Mouse (Mus musculus): ENCODE data around the gene Cfc1.
"Not testable (repeated sequence)": the region's sequence is repeated elsewhere in the genome, so short reads cannot be mapped to it uniquely, and the experiment has no call there.

Cfc1 gene

DNA sequence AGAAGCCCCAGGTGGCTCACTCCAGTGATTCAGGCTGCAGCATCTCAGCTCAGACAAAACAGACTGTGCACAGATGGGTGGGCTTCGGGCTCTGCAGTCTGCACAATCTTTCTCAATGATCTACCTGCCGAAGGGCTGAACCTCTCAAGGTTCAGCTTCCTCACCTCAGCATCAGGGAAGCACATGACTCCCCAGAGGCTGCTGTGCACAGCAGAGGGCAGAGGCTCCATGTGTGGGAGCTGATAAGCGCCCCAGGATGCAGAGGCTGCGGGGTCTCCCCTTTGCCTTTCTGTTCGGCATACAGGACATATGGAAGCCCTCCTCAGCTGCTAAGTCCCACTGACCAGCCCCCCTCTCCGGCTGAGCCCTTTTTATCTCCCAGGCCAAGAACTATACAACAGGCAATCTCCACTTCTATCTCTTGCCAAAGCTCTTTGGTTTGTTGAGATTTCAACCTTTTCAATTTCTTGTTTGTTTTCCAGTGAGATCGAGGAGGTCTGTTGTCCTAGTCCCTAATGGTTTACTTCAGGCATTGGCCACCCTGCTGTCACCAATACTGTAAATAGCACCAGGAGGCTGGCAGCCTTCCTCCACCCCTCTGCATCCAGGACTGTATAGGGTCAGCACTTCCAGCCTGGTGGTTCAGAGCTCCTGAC, at the start of gene Cfc1:
Cfc1 (plus strand) TSS at position 606 of the 656 bp plus-strand sequence.
- not testable (repeated sequence) for DNase-seq (ENCODE audit: low read depth, low spot score)

DNA sequence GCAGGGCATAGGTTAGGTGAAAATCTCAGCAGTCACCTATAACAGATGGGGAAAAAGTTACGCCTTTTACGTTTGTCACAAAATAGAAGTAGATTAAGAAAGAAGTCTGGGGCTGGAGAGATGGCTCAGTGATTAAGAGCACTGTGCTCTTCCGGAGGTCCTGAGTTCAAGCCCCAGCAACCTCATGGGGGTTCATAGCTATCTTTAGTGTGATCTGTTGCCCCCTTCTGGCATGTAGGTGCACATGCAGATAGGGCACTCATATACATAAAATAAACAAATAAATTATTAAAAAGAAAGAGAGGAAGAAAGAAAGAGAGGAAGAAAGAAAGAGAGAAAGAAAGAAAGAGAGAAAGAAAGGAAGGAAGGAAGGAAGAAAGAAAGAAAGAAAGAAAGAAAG, 48.1 kb upstream of the Cfc1 start:
- DNase-seq (ENCODE audit: low read depth, low spot score): no peak

GRCm38 (mm10) chr1:34489852-34490541, 45.5 kb upstream of the Cfc1 start:
- DNase-seq (ENCODE audit: low read depth, low spot score): no peak

GRCm38 (mm10) chr1:34491480-34491879, 44.0 kb upstream of the Cfc1 start:
- no peak for DNase-seq (ENCODE audit: low read depth, low spot score)

GRCm38 (mm10) chr1:34502991-34503390, 32.5 kb upstream of the Cfc1 start:
- no peak for DNase-seq (ENCODE audit: low read depth, low spot score)

- DNase-seq (ENCODE audit: low read depth, low spot score): no peak
Observed at GRCm38 (mm10) chr1:34505307-34505706, 30.1 kb upstream of the Cfc1 start.

DNA sequence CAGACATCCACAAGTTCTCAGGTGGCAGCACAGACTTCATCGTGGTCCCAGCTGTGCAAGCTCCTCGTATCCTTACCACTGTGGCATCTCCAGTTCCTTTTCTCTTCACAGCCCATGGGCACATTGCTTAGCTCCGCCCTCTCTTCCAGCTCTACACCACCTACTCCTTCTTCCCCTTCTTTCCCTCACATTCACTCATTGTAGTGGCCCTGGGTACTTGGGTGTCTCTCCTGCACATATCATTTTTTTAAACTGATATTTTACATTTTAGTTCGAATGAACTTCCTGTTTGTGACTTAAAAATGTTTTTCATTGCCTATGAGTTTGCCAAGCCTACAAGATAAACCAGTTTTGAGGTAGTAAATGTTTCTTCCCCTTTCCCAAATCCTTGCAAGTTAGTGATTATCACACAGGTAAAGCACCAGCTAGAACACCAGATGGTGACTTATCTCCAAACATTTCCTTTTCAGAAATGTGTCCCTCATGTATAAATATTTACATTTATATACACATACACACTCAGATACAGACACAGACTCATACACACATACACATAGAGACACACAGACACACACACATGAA, 29.4 kb upstream of the Cfc1 start:
- no peak for DNase-seq (ENCODE audit: low read depth, low spot score)

- DNase-seq (ENCODE audit: low read depth, low spot score): no peak
Observed at GRCm38 (mm10) chr1:34507986-34508385, 27.5 kb upstream of the Cfc1 start.

DNA sequence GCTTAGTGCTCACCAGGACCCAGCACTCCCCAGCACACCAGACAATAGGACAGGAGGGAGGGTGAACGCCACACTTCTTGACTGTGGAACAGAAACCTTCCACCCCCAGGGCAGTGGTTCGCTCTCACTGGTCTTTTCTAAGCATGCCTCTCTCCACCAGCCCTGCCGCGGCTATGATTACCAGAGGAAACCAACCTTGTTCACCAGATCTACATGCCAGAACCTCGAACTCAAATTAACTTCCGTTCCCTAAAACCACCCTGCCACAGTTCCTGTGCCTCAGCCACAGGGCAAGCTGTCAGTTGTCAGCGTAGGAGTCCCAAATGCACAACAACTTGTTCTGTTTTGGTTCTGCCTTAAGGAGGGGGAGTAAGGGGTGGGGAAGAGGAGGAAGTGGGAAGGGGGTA, 24.9 kb upstream of the Cfc1 start:
- peak; percentile 8 for DNase-seq (ENCODE audit: low read depth, low spot score)

- DNase-seq (ENCODE audit: low read depth, low spot score): peak; percentile 40
Observed at GRCm38 (mm10) chr1:34511027-34511426, 24.4 kb upstream of the Cfc1 start.

- no peak for DNase-seq (ENCODE audit: low read depth, low spot score)
Observed at GRCm38 (mm10) chr1:34513068-34513467, 22.4 kb upstream of the Cfc1 start.

- peak; percentile 18 for DNase-seq (ENCODE audit: low read depth, low spot score)
Observed at GRCm38 (mm10) chr1:34516595-34516994, 18.9 kb upstream of the Cfc1 start.

- DNase-seq (ENCODE audit: low read depth, low spot score): not testable (repeated sequence)
Observed at GRCm38 (mm10) chr1:34517297-34517696, 18.2 kb upstream of the Cfc1 start.

DNA sequence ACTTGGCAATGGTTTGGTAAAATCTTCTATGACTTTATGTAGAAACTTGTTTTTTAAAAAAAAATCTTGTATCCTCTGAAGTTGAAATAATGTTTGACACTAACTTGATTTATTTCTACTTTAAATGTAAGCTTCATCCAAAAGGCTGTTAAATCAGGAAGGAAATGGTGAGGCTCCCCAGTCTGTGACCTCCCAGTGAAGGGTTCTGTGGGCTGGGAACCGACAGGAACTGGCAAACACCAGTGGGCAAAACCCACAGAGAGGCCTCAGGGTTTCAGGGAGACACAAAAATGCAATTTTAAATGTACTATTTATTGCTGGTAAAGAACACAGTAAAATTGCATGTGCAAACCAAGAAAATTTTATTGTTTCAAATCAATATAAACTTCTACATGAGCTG, 17.7 kb upstream of the Cfc1 start:
- DNase-seq (ENCODE audit: low read depth, low spot score): not testable (repeated sequence)

- no peak for DNase-seq (ENCODE audit: low read depth, low spot score)
Observed at GRCm38 (mm10) chr1:34518259-34518658, 17.2 kb upstream of the Cfc1 start.

- no peak for DNase-seq (ENCODE audit: low read depth, low spot score)
Observed at GRCm38 (mm10) chr1:34522205-34522849, 13.1 kb upstream of the Cfc1 start.

- DNase-seq (ENCODE audit: low read depth, low spot score): no peak
Observed at GRCm38 (mm10) chr1:34522850-34523244, 12.6 kb upstream of the Cfc1 start.

DNA sequence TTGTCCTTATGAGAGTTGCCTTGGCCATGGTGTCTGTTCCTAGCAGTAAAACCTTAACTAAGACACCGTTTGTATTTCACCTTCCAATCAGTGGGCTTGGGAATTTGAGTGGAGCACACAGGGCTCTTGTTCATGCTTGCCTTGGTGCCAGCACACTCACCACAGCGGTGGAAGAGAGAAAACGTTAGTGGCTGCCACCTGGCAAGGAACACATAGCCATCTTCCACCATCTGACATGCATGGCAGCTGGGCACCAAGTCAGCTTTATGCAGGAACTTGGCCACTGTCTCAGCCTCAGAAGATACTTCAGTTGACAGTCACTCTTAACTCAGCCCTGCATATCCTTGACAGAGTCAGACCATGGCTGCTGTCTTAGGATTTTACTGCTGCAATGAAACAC, 11.8 kb upstream of the Cfc1 start:
- no peak for DNase-seq (ENCODE audit: low read depth, low spot score)

- not testable (repeated sequence) for DNase-seq (ENCODE audit: low read depth, low spot score)
Observed at GRCm38 (mm10) chr1:34534574-34534973, 874 bp upstream of the Cfc1 start.

DNA sequence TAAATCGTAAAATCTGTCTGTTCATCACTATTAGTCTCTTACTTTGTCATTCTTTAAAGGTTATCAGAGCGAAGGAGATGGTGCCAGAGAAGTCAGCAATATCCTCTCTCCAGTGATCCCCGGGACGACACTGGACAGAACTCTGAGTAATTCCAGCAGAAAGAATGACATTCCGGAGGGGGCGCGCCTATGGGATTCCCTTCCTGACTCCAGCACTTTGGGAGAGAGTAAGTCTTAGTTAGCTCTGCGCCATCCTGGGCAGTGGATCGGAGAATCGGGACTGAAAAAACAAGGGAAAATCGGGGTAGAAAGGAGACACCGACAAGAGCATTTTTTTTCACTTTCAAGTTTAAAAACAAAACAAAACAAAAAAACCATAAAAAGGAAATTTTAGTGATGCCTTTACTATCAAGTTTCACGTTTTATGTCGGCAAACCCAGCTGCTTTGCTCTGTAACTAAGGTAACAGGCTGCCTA, 881 bp downstream of the Cfc1 start:
- peak; percentile 4 for DNase-seq (ENCODE audit: low read depth, low spot score)

- DNase-seq (ENCODE audit: low read depth, low spot score): peak; percentile 48
Observed at GRCm38 (mm10) chr1:34536767-34537485, 1.5 kb downstream of the Cfc1 start.

- no peak for DNase-seq (ENCODE audit: low read depth, low spot score)
Observed at GRCm38 (mm10) chr1:34547074-34547473, 11.6 kb downstream of the Cfc1 start.

Data from forelimb bud, embryonic 11.5 days (tissue).